8 mouse cellular contexts compared by ENCODE assay signal in the genomic region with DNA sequence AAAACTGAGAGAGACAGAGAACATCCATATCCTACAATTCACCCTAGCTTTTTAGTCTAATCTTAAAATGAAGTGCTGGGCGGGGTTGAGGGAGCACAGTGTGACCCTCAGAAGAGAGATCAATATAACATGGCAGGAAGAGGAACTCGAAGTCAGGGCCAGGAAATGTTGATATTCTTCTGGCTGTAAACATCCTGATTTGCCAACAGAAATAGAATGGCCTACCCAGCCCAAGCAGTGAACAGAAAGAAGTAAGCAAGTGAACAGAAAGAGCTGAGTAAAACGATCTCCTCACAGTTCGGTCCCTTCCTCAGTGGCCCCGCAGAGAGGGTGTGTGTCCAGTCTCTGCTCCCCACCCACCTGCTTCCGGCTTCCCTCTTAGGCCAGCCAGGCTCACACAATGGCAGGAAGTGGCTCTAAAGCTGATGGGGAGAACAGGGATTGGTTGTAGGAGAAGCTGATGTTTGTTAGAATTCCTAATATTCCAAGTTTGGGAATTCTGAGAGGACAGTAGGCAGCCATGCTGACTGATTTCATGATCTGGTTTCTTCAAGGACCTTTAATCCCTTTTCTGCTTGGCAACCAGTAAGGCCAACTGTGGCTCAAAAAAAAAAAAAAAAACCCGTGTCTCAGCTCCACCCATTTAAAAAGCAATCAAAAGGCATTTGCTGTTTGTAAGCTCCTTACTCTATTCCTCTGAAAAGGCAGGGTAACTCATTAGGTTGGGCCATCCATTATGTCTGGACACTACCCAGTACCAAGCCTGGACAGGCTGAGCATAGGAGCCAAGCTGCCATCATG.
DNase-seq lines count a peak whose midpoint lies in the region; ATAC-seq lines count a peak whose summit lies in the region.

No protein-coding gene starts in this region.

- peak; percentile 75 for ATAC-seq in monocyte, adult 5-6 weeks (replicated peaks; ENCODE audit: insufficient number of reproducible peaks, low FRiP score, low TSS enrichment, poor library complexity, severe bottlenecking)

- intact Hi-C loops in heart, postnatal 10 days (cut with DNase I) = no loop called here

- DNase-seq in adrenal gland, adult (ENCODE audit: inconsistent age in 2 of 2, low spot score in 1 of 2) = peak; percentile 60 to 76
- no peak for DNase-seq in adrenal gland, adult 18-20 months (ENCODE audit: low spot score in 2 of 2)
- peak; percentile 47 for DNase-seq in adrenal gland, postnatal 25 days
- DNase-seq in heart, postnatal 10 days = peak; percentile 64 to 71
- peak; percentile 46 to 70 for DNase-seq in kidney, postnatal 4 days
- DNase-seq in urinary bladder, adult 18-20 months (ENCODE audit: low spot score in 2 of 2) = no peak
- no peak for DNase-seq in right cerebral cortex, postnatal 25 days

Comparison
In these comparisons a context has a peak if more than half of its experiments do, and no peak if none do; other contexts are left out.
1. DNase-seq: peak in adrenal gland, adult (2 of 2), adrenal gland, postnatal 25 days (single experiment), heart, postnatal 10 days (2 of 2) and kidney, postnatal 4 days (2 of 2); none in adrenal gland, adult 18-20 months (0 of 2), urinary bladder, adult 18-20 months (0 of 2) and right cerebral cortex, postnatal 25 days (single experiment).